Mouse (Mus musculus): ENCODE data around the gene Map3k20.

GRCm38 (mm10) chr2:72318421-72318820, 33.0 kb downstream of the Map3k20 start:
- TF ChIP-seq CTCF (IDR thresholded peaks at IDR 0.05; ENCODE audit: insufficient read depth, low read length), result no peak
- no peak for TF ChIP-seq POLR2A (IDR thresholded peaks at IDR 0.05; ENCODE audit: borderline replicate concordance, extremely low read depth, low read depth, low read length)

All from lung, adult 2 months (tissue).